Mouse (Mus musculus) G1E (cell line): Measurements from ENCODE around the gene Gm33815. TPM values are rescaled to one million over a fixed set of nuclear protein-coding genes. Genes with fewer than 3 reads are reported as not detected.
"Not testable (repeated sequence)": the region's sequence is repeated elsewhere in the genome, so short reads cannot be mapped to it uniquely, and the experiment has no call there.

Source experiments
- ATAC-seq: 2 replicates; pipeline ENCODE4 v1.8.0; 2016; ENCODE audit warnings: mild to moderate bottlenecking; ENCODE audit not compliant: insufficient number of reproducible peaks, poor library complexity, low FRiP score, severe bottlenecking; ENCODE audit errors: extremely low read depth
- DNase-seq: peaks from one replicate; pipeline ENCODE4 v3.0.0; 2012; ENCODE audit warnings: low spot score
- H3K27me3 ChIP-seq: 2 replicates; pipeline ENCODE4 v1.6.1; 2012; ENCODE audit warnings: mild to moderate bottlenecking, low read length, inconsistent platforms; ENCODE audit not compliant: insufficient read depth
- H3K36me3 ChIP-seq: replicated peaks from 2 replicates; pipeline ENCODE3; 2012; ENCODE audit warnings: mild to moderate bottlenecking, inconsistent platforms
- H3K4me1 ChIP-seq: 2 replicates; pipeline ENCODE4 v1.6.1; 2012; ENCODE audit warnings: low read depth, low read length, inconsistent platforms, mixed read lengths; ENCODE audit not compliant: insufficient read depth
- H3K4me3 ChIP-seq: 2 replicates; pipeline ENCODE4 v1.5.1; 2012; ENCODE audit warnings: low read depth, mild to moderate bottlenecking, inconsistent platforms, low read length, moderate library complexity, mixed read lengths
- H3K9me3 ChIP-seq: replicated peaks from 2 replicates; pipeline ENCODE4 v1.6.1; 2012; ENCODE audit warnings: inconsistent platforms
- polyA plus RNA-seq: library from polyadenylated mRNA; stranded (reverse); fragments of >175 nt; gene quantifications from 2 replicates; pipeline ENCODE4 v1.2.3, GENCODE M21; 2012
- total RNA-seq, 2 experiments: library from RNA; stranded (forward) in 1 of 2; stranded (reverse) in 1 of 2; fragments of 200-1000 nt in 1 of 2; fragments of >200 nt in 1 of 2; fragmentation: Nextera tagmentation in 1 of 2; gene quantifications; 2 replicates each; pipeline ENCODE4 v1.2.3; 2014 to 2017

Gene Gm33815
- not detected in 2 replicates for total RNA-seq (2014; fragmentation: Nextera tagmentation)
- not detected in 2 replicates for total RNA-seq (2017)
- not detected in 2 replicates for polyA plus RNA-seq

DNA sequence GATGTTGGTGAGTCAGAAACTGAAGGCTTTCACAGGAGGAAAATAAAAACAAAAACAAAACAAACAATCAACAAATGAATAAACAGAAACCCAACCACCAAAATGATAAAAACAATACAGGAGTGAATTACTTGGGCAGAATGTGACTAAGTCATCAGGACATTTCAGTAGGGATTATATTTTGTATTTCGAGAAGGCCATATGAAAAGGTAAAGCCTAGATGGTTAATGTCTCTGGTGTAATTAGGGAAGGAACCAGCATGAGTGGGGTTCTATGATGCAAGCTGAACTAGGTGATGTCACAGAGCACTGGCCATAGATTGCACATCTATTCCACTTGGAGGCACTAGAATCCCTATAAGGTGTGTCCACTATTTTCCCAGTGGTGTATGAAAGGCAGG, at the start of gene Gm33815:
Gm33815 (plus strand) TSS at position 301 of the 400 bp plus-strand sequence.
- H3K4me3 ChIP-seq, DNase-seq, ATAC-seq, H3K4me1 ChIP-seq, H3K9me3 ChIP-seq, H3K36me3 ChIP-seq, H3K27me3 ChIP-seq: not testable (repeated sequence)
